Mouse (Mus musculus) liver (tissue): ENCODE results near the gene Gm11037.
A peak's percentile ranks its signal among the peaks of the same experiment; 100 is the strongest.
"Not testable (repeated sequence)": the region's sequence is repeated elsewhere in the genome, so short reads cannot be mapped to it uniquely, and the experiment has no call there.

Experiments used
- DNase-seq: peaks from one replicate; pipeline ENCODE4 v3.0.0-alpha.2; 2020; ENCODE audit warnings: mixed read lengths

Gene Gm11037

GRCm38 (mm10) chr2:131132930-131133547 lies at the start of gene Gm11037:
Gene Gm11037, plus strand, starts transcription at chr2:131133497.
- no peak for DNase-seq

GRCm38 (mm10) chr2:131084206-131084605 lies 49.1 kb upstream of the Gm11037 start:
- no peak for DNase-seq

GRCm38 (mm10) chr2:131086667-131087390 lies 46.5 kb upstream of the Gm11037 start, which contains the start of gene Siglec1:
Gene Siglec1, minus strand, starts transcription at chr2:131086765.
- no peak for DNase-seq

GRCm38 (mm10) chr2:131088581-131088980 lies 44.7 kb upstream of the Gm11037 start:
- no peak for DNase-seq

GRCm38 (mm10) chr2:131089634-131090033 lies 43.7 kb upstream of the Gm11037 start:
- no peak for DNase-seq

- no peak for DNase-seq
Observed at GRCm38 (mm10) chr2:131090852-131091251, 42.4 kb upstream of the Gm11037 start.

GRCm38 (mm10) chr2:131093577-131093976 lies 39.7 kb upstream of the Gm11037 start:
- DNase-seq, result no peak

- DNase-seq, result peak; percentile 82
Observed at GRCm38 (mm10) chr2:131094823-131095222, 38.5 kb upstream of the Gm11037 start.

GRCm38 (mm10) chr2:131096101-131096795 lies 37.0 kb upstream of the Gm11037 start:
- peak; percentile 87 for DNase-seq

GRCm38 (mm10) chr2:131097087-131097486 lies 36.2 kb upstream of the Gm11037 start:
- DNase-seq, result no peak

GRCm38 (mm10) chr2:131101530-131101929 lies 31.8 kb upstream of the Gm11037 start:
- no peak for DNase-seq

- DNase-seq, result no peak
Observed at GRCm38 (mm10) chr2:131104021-131104420, 29.3 kb upstream of the Gm11037 start.

GRCm38 (mm10) chr2:131105061-131105460 lies 28.2 kb upstream of the Gm11037 start:
- DNase-seq, result not testable (repeated sequence)

GRCm38 (mm10) chr2:131105989-131106388 lies 27.3 kb upstream of the Gm11037 start:
- DNase-seq, result no peak

GRCm38 (mm10) chr2:131118968-131119574 lies 14.2 kb upstream of the Gm11037 start:
- DNase-seq, result no peak

GRCm38 (mm10) chr2:131124166-131124565 lies 9.1 kb upstream of the Gm11037 start:
- no peak for DNase-seq

GRCm38 (mm10) chr2:131125157-131125963 lies 7.9 kb upstream of the Gm11037 start:
- DNase-seq, result no peak

- no peak for DNase-seq
Observed at GRCm38 (mm10) chr2:131125964-131126815, 7.1 kb upstream of the Gm11037 start.

- peak; percentile 86 for DNase-seq
Observed at GRCm38 (mm10) chr2:131127161-131127730, 6.1 kb upstream of the Gm11037 start, which contains the start of gene Hspa12b. Gene Hspa12b, plus strand, starts transcription at chr2:131127280.

- no peak for DNase-seq
Observed at GRCm38 (mm10) chr2:131128211-131128610, 5.1 kb upstream of the Gm11037 start.

- no peak for DNase-seq
Observed at GRCm38 (mm10) chr2:131128636-131129157, 4.6 kb upstream of the Gm11037 start.
